In the genomic region with DNA sequence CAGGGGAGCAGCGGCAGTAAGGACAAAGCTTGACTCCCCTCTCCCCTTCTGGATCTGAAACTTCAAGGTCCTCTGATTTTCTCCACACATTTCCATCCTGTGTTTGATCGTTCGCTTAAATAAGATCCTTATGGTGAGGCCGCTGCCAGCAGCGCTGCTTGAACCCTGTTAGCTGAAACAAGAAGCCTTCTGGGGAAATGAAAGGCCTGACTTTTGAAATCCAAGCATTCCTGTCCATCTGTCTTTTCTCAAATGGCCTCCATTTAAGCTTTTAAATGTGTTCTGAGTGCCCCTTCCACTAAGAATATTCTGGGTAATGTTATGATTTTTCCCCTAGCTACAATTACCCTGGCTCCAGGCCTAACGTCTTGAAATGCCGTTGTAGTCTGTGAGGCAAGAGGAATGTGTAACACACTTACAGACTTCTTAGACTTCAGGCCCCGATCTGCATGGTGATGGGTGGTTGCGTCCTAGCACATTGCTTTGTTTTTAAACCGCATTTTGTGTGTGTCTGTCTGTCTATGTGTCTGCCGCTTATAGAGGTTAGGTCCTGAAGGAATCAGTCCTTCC, we compare ENCODE assay signal across 14 mouse cellular contexts. TPM values are rescaled to one million over a fixed set of nuclear protein-coding genes. Genes with fewer than 3 reads are reported as not detected.
DNase-seq lines count a peak whose midpoint lies in the region; ATAC-seq and TF ChIP-seq lines count a peak whose summit lies in the region.
"Had no signal": no experiment of that assay in that cellular context is flagged by ENCODE, and none has a peak within 500 bp of the region (broad histone marks: within the 10 kb centered on the region; RNA-seq: fewer than 3 reads in every experiment).

No protein-coding gene starts in this region.

- H3K27me3 ChIP-seq in hindbrain, embryonic 12.5 days: no peaks in the 10 kb centered on the region
- no peaks in the 10 kb centered on the region for H3K27me3 ChIP-seq in hindbrain, postnatal 0 days (ENCODE audit: insufficient read depth, low read length)
- no peaks in the 10 kb centered on the region for H3K27me3 ChIP-seq in embryonic facial prominence, embryonic 10.5 days (replicated peaks; ENCODE audit: low read depth, poor library complexity, severe bottlenecking)
- no peaks in the 10 kb centered on the region for H3K27me3 ChIP-seq in limb, embryonic 10.5 days (ENCODE audit: low read depth, poor library complexity, severe bottlenecking)
- H3K27me3 ChIP-seq in midbrain, embryonic 14.5 days (ENCODE audit: control insufficient read depth, insufficient read depth, low read length): no peaks in the 10 kb centered on the region
- H3K27me3 ChIP-seq in midbrain, embryonic 11.5 days (ENCODE audit: control insufficient read depth, insufficient read depth, low read length): no peaks in the 10 kb centered on the region

- no peak overlapping the region for H3K4me2 ChIP-seq in hindbrain, embryonic 12.5 days (replicated peaks)
- no peak overlapping the region for H3K4me2 ChIP-seq in hindbrain, postnatal 0 days (ENCODE audit: low read depth, low read length)
- no peak overlapping the region for H3K4me2 ChIP-seq in midbrain, embryonic 14.5 days (ENCODE audit: low read length)
- H3K4me2 ChIP-seq in midbrain, embryonic 11.5 days: no peak overlapping the region

- 77% methylated on average over 11 of the region's 11 CpGs for whole genome bisulfite sequencing in hindbrain, embryonic 12.5 days
- 85% methylated on average over 11 of the region's 11 CpGs for WGBS in hindbrain, postnatal 0 days
- WGBS in embryonic facial prominence, embryonic 10.5 days: 58% methylated on average over 11 of the region's 11 CpGs
- 51% methylated on average over 11 of the region's 11 CpGs for WGBS in limb, embryonic 10.5 days
- 87% methylated on average over 11 of the region's 11 CpGs for WGBS in midbrain, embryonic 14.5 days
- 95% methylated on average over 11 of the region's 11 CpGs for WGBS in midbrain, embryonic 11.5 days

- H3K4me1 ChIP-seq in hindbrain, embryonic 12.5 days: 0 out of 2 replicates have a peak, but pooled peaks cover 2% of the 10 kb centered on the region
- no peaks in the 10 kb centered on the region for H3K4me1 ChIP-seq in hindbrain, postnatal 0 days (ENCODE audit: insufficient read depth, low read length)
- H3K4me1 ChIP-seq in embryonic facial prominence, embryonic 10.5 days: peaks cover 64% of the 10 kb centered on the region
- peaks cover 70% of the 10 kb centered on the region for H3K4me1 ChIP-seq in limb, embryonic 10.5 days
- H3K4me1 ChIP-seq in midbrain, embryonic 14.5 days (ENCODE audit: control insufficient read depth, insufficient read depth, low read length): no peaks in the 10 kb centered on the region
- H3K4me1 ChIP-seq in midbrain, embryonic 11.5 days (ENCODE audit: control insufficient read depth, insufficient read depth, low read length): no peaks in the 10 kb centered on the region

- H3K9ac ChIP-seq in hindbrain, embryonic 12.5 days: no peak overlapping the region
- no peak overlapping the region for H3K9ac ChIP-seq in hindbrain, postnatal 0 days (replicated peaks; ENCODE audit: low read length)
- H3K9ac ChIP-seq in midbrain, embryonic 14.5 days (replicated peaks; ENCODE audit: low read length): no peak overlapping the region
- H3K9ac ChIP-seq in midbrain, embryonic 11.5 days (ENCODE audit: low read length): no peak overlapping the region

- peak overlapping the region; percentile 64 for H3K27ac ChIP-seq in hindbrain, embryonic 12.5 days
- H3K27ac ChIP-seq in hindbrain, postnatal 0 days: no peak overlapping the region
- peak overlapping the region; percentile 88 for H3K27ac ChIP-seq in embryonic facial prominence, embryonic 10.5 days (replicated peaks)
- H3K27ac ChIP-seq in limb, embryonic 10.5 days: peak overlapping the region; percentile 90
- H3K27ac ChIP-seq in midbrain, embryonic 14.5 days (replicated peaks; ENCODE audit: low read depth, low read length): no peak overlapping the region
- H3K27ac ChIP-seq in midbrain, embryonic 11.5 days (ENCODE audit: low read depth, low read length): no peak overlapping the region

- no peaks in the 10 kb centered on the region for H3K9me3 ChIP-seq in hindbrain, embryonic 12.5 days (replicated peaks)
- no peaks in the 10 kb centered on the region for H3K9me3 ChIP-seq in hindbrain, postnatal 0 days (ENCODE audit: low read length)
- H3K9me3 ChIP-seq in embryonic facial prominence, embryonic 10.5 days: no peaks in the 10 kb centered on the region
- H3K9me3 ChIP-seq in limb, embryonic 10.5 days (replicated peaks): no peaks in the 10 kb centered on the region
- no peaks in the 10 kb centered on the region for H3K9me3 ChIP-seq in midbrain, embryonic 14.5 days (ENCODE audit: control insufficient read depth, low read length)
- no peaks in the 10 kb centered on the region for H3K9me3 ChIP-seq in midbrain, embryonic 11.5 days (ENCODE audit: control insufficient read depth, low read length)

- no peak for TF ChIP-seq CTCF in hindbrain, postnatal 0 days (IDR thresholded peaks at IDR 0.05; ENCODE audit: low read depth)

- ATAC-seq in hindbrain, embryonic 12.5 days (ENCODE audit: low FRiP score): no peak
- no peak for ATAC-seq in hindbrain, postnatal 0 days
- no peak for ATAC-seq in midbrain, embryonic 14.5 days (ENCODE audit: low FRiP score, low TSS enrichment)
- ATAC-seq in midbrain, embryonic 11.5 days (ENCODE audit: low FRiP score): no peak

- H3K4me3 ChIP-seq in hindbrain, embryonic 12.5 days: no peak overlapping the region
- no peak overlapping the region for H3K4me3 ChIP-seq in hindbrain, postnatal 0 days (ENCODE audit: low read length)
- H3K4me3 ChIP-seq in embryonic facial prominence, embryonic 10.5 days: no peak overlapping the region
- H3K4me3 ChIP-seq in limb, embryonic 10.5 days: no peak overlapping the region
- H3K4me3 ChIP-seq in midbrain, embryonic 14.5 days (replicated peaks; ENCODE audit: low read depth, low read length): no peak overlapping the region
- H3K4me3 ChIP-seq in midbrain, embryonic 11.5 days (ENCODE audit: low read depth, low read length): no peak overlapping the region
- H3K4me3 ChIP-seq: erythroblast, embryonic 14.5 days had no signal

- H3K36me3 ChIP-seq in hindbrain, embryonic 12.5 days: peaks cover 52% of the 10 kb centered on the region
- H3K36me3 ChIP-seq in hindbrain, postnatal 0 days (ENCODE audit: insufficient read depth, low read length): peaks cover 35% of the 10 kb centered on the region
- peaks cover 95% of the 10 kb centered on the region for H3K36me3 ChIP-seq in embryonic facial prominence, embryonic 10.5 days (replicated peaks)
- H3K36me3 ChIP-seq in limb, embryonic 10.5 days: peaks cover 90% of the 10 kb centered on the region
- peaks cover 64% of the 10 kb centered on the region for H3K36me3 ChIP-seq in midbrain, embryonic 14.5 days (ENCODE audit: control insufficient read depth, insufficient read depth, low read length)
- H3K36me3 ChIP-seq in midbrain, embryonic 11.5 days (ENCODE audit: control insufficient read depth, insufficient read depth, low read length): peaks cover 3% of the 10 kb centered on the region; the same call in 1 of the 2 replicates

- DNase-seq in hindbrain, postnatal 0 days (ENCODE audit: low spot score): no peak
- peak; percentile 63 for DNase-seq in NIH3T3 (ENCODE audit: low read depth)
- DNase-seq in embryonic facial prominence, embryonic 10.5 days (ENCODE audit: low spot score): peak; percentile 73
- no peak for DNase-seq in limb, embryonic 10.5 days (ENCODE audit: low spot score)
- DNase-seq in midbrain, embryonic 14.5 days: no peak
- DNase-seq in midbrain, embryonic 11.5 days (ENCODE audit: low spot score, missing footprints): no peak
- DNase-seq in spleen, postnatal 4 days (ENCODE audit: low spot score in 2 of 2): no peak
- DNase-seq: adrenal gland, postnatal 25 days; cerebellum, adult 8-10 months; gastrocnemius, postnatal 36 days; heart, postnatal 36 days; kidney, postnatal 10 days had no signal

RNA-seq across cellular contexts. Expression of a gene that starts 51.1 kb away (rescaled TPM):
- 14.4 and 14.8 TPM in 2 replicates for polyA plus RNA-seq in hindbrain, embryonic 12.5 days (2016; fragmentation: Nextera tagmentation; extraction: Ambion mirVana)
- 23.1 and 23.5 TPM in 2 replicates for total RNA-seq in hindbrain, postnatal 0 days (2014; rRNA removed)
- 13.3 and 13.7 TPM in 2 replicates for polyA plus RNA-seq in hindbrain, postnatal 0 days (2015; fragmentation: Nextera tagmentation; extraction: Ambion mirVana)
- 17.5 and 17.7 TPM in 2 replicates for polyA plus RNA-seq in embryonic facial prominence, embryonic 10.5 days (2016; fragmentation: Nextera tagmentation; extraction: Ambion mirVana)
- polyA plus RNA-seq in limb, embryonic 10.5 days (2016; fragmentation: Nextera tagmentation; extraction: Ambion mirVana): 14.6 and 19.7 TPM in 2 replicates
- 10.6 and 11.5 TPM in 2 replicates for polyA plus RNA-seq in midbrain, embryonic 14.5 days (2014; fragmentation: Nextera tagmentation; extraction: Ambion mirVana)
- polyA plus RNA-seq in midbrain, embryonic 11.5 days (2014; fragmentation: Nextera tagmentation; extraction: Ambion mirVana): 12.7 and 12.9 TPM in 2 replicates

RNA-seq across cellular contexts. Expression of a gene that starts 51.2 kb away (rescaled TPM):
- polyA plus RNA-seq in hindbrain, embryonic 12.5 days (2016; fragmentation: Nextera tagmentation; extraction: Ambion mirVana): 70.0 and 76.2 TPM in 2 replicates
- 58.5 and 73.3 TPM in 2 replicates for total RNA-seq in hindbrain, postnatal 0 days (2014; rRNA removed)
- 67.6 and 69.2 TPM in 2 replicates for polyA plus RNA-seq in hindbrain, postnatal 0 days (2015; fragmentation: Nextera tagmentation; extraction: Ambion mirVana)
- 141 and 158 TPM in 2 replicates for polyA plus RNA-seq in embryonic facial prominence, embryonic 10.5 days (2016; fragmentation: Nextera tagmentation; extraction: Ambion mirVana)
- polyA plus RNA-seq in limb, embryonic 10.5 days (2016; fragmentation: Nextera tagmentation; extraction: Ambion mirVana): 115 and 133 TPM in 2 replicates
- 55.7 and 64.2 TPM in 2 replicates for polyA plus RNA-seq in midbrain, embryonic 14.5 days (2014; fragmentation: Nextera tagmentation; extraction: Ambion mirVana)
- 71.6 and 78.5 TPM in 2 replicates for polyA plus RNA-seq in midbrain, embryonic 11.5 days (2014; fragmentation: Nextera tagmentation; extraction: Ambion mirVana)

Comparison
In these comparisons a context has a peak if more than half of its experiments do, and no peak if none do; other contexts are left out.
1. H3K27ac ChIP-seq: peak in hindbrain, embryonic 12.5 days (single experiment), embryonic facial prominence, embryonic 10.5 days (single experiment) and limb, embryonic 10.5 days (single experiment); none in hindbrain, postnatal 0 days (single experiment), midbrain, embryonic 14.5 days (single experiment) and midbrain, embryonic 11.5 days (single experiment).
2. DNase-seq: peak in NIH3T3 (single experiment) and embryonic facial prominence, embryonic 10.5 days (single experiment); none in hindbrain, postnatal 0 days (single experiment), limb, embryonic 10.5 days (single experiment), midbrain, embryonic 14.5 days (single experiment), midbrain, embryonic 11.5 days (single experiment) and spleen, postnatal 4 days (0 of 2).